Mouse (Mus musculus): ENCODE data around the gene Wsb1.
"Not testable (repeated sequence)": the region's sequence is repeated elsewhere in the genome, so short reads cannot be mapped to it uniquely, and the experiment has no call there.

Gene Wsb1

DNA sequence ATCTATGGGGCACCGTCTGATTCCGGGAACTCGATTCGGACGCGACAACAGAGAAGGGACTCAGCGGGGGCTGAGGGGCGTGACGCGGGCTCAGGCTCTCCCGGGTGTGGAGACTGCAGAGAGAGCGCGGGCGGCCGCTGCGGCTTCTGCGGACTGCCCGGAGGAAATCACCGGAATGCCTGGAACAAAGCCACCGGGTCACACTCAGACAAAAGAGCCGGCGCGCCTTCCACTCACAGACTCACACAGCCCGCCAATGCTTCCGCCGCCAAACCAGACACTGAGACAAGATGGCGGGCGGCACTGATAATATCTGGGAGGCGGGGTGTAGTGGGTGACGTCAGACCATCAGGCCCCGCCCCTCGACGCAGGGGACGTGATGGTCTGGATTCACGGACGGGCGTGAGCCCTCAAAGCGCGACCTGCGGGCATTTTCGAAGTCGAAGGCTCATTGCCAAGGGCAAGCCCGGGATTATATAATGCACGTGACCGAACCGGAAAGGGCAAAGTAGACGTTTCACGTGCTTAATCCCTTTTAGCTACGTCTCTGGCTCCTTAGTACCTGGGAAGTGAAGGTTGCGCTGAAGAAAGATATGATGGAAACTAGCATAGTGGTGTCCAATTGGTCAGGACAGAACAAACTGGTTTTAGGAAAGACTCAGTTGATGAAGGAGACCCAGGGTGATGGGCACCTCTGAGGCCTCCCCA lies at the start of gene Wsb1:
Wsb1 (minus strand) TSS at position 281 of the 708 bp plus-strand sequence.
- DNase-seq (ENCODE audit: low spot score) = peak; percentile 89

DNA sequence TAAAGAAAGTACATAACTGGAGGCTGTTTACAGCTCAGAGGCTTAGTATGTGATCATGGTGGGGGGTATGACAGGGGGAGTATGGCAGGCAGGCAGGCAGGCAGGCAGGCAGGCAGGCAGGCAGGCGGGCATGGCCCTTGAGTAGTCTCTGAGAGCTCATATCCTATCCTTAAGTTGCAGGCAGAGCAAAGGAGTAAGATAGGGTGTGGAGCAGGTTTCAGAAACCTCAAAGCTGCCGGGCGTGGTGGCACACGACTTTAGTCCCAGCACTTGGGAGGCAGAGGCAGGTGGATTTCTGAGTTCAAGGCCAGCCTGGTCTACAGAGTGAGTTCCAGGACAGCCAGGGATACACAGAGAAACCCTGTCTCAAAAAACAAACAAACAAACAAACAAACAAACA lies 49.8 kb upstream of the Wsb1 start:
- not testable (repeated sequence) for DNase-seq (ENCODE audit: low spot score)

DNA sequence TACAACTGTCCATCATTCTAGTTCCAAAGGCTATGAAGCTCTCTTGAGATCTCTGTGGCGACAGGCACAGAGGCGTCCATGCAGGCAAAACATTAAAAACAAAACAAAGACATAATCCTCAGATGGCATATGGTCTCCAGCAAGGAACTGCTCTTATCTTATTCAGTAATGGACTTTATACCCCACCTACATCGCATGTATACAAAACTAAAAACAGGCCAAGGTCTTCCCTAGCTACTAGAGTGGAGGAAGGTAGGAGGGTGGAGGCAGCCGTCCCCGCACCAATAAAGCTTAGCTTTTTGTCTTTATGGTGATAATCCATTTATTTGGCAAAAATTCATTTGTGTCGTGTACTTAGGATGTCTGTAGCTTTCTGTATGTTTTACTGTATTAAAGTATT lies 48.6 kb upstream of the Wsb1 start:
- no peak for DNase-seq (ENCODE audit: low spot score)

DNA sequence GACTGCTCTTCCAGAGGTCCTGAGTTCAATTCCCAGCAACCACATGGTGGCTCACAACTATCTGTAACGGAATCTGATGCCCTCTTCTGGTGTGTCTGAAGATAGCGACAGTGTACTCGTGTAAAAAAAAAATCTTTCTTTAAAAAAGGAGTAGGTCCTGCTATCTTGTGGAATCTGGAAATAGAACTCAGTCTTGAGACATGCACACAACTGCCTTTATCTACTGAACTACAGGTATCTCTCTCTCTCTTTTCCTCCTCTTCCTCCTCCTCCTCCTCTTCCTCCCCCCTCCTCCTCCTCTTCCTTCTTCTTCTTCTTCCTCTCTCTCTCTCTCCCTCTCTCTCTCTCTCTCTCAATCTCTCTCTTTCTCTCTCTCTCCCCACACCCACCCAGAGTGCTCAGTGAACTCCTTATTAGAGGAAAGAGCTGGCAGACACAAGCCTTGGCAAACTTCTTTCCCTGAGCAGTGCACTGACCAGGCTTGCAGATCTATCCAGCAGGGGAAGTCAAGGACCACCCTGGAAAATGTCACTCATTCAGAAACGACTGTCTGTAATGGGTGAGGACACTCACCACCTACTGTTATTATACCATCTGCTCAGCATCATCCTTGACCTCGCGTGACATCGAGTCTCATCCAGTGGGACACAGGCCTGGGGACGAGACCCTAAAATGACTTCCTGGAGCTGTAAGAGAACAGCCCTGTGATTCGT lies 45.4 kb upstream of the Wsb1 start:
- no peak for DNase-seq (ENCODE audit: low spot score)

DNA sequence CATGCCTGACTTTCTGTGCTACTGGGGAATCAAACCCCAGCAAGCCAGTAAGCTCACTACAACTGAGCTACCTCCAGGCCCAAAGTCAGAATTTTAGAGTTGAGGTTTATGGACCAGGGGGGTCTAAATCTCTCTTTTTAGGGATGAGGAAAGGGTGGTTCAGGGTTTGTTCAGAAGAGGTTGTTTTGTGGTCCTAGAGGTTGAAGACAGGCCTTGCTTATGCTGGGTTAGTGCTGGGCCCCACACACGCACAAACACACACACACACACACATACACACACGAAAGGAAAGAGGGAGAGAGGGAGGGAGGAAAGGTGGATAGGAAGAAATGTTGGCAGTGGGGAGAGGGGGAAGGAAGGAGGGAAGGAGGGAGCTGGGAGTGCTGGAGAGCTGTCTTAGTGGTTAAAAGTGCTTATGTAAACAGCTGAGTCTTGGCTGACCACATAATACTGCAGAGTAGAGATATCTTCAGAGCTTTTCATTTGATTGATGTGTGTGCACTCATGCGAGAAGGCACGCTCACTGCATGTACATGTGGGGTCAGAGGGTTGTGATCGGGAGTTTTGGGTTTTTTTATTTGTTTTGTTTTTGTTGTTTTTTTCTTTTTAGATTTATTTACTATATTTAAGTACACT lies 42.5 kb upstream of the Wsb1 start, which contains the start of gene Gm9964:
Gm9964 (minus strand) TSS at position 51 of the 636 bp plus-strand sequence.
- DNase-seq (ENCODE audit: low spot score) = no peak

DNA sequence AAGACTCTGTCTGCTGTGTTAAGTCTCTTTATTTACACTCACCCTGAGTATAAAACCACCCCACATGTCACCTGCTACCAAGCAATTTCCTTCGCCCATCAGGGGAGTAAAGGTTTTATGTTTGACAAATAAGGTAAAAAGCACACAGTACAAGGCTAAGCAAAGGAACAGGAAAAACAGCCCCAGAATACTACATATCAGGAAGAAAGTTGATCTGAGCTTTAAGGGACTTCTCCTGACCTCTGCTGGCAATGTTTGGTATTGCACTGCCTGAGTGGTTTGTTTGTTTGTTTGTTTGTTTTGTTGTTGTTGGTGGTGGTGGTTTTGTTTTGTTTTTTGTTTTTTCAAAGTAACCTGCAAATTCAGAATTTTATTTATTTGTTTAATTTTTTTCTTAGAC lies 41.7 kb upstream of the Wsb1 start:
- DNase-seq (ENCODE audit: low spot score) = peak; percentile 55

DNA sequence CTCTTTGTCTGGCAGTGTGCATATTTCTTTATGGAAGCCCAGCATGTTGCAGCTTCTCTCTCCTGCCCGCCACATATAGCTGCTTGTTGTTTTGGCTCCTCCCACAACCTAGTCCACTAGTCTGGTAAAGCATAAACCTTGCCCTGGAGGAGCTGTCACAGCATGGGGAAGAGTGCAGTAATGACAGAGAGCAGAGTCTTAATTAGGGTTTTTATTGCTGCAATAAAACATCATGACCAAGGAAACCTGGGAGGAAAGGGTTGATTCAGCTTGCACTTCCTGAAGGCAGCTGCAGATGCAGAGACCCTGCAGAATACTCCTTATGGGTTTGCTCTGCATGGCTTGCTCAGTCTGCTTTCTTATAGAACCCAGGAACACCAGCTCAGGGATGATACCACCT lies 39.5 kb upstream of the Wsb1 start:
- no peak for DNase-seq (ENCODE audit: low spot score)

DNA sequence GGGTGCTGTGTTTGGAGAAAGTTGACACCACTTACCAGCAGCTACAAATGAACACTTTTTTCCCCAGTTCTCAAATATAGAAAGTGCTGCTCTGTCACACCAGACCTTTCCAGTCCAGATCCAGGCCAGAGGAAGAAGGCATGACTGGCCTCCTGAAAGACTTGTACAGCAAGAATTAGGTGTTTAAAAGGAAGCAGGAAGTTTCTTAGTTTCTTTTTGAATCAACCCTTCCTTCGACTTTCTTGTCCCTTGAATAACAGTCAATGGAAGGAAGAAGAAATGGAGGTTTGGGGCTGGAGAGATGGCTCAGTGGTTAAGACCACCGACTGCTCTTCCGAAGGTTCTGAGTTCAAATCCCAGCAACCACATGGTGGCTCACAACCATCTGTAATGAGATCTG lies 38.6 kb upstream of the Wsb1 start:
- no peak for DNase-seq (ENCODE audit: low spot score)

DNA sequence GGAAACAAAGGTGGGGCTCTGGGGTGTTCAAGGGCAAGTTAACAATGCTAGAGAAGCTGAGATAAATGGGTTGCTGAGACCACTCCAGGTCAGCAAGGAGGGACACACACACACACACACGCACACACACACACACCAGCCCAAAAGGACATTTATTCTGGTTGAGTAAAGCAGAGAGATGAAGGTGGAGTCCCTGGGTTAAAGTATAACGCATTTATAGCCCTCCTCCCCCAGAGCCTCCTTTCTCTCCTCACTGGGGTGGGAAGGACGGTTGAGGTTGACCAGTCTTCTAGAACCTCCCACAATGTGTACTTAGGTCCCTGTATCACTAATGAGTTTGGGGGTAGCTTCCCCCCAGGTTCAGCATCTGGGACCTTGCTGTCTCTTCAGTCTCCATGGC lies 37.7 kb upstream of the Wsb1 start:
- no peak for DNase-seq (ENCODE audit: low spot score)

DNA sequence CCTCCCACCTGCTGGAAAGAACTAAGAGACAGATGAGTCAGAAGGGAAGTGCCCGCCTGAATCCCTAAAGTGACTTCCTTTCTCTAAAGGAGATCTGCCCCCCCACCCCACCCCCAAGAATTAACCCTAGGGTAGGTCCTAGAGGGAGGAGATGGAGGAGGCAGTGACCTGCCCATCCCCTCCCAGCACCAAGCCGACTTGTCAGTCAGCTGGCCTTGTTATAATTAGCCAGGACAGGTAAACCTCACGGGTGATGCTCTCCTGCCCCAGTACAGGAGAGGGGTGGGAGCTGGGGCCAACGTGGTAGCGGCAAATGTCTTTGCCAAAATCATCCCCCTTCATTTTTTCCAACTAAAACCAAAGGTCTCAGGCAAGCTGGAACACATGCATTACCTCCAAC lies 37.2 kb upstream of the Wsb1 start:
- no peak for DNase-seq (ENCODE audit: low spot score)

DNA sequence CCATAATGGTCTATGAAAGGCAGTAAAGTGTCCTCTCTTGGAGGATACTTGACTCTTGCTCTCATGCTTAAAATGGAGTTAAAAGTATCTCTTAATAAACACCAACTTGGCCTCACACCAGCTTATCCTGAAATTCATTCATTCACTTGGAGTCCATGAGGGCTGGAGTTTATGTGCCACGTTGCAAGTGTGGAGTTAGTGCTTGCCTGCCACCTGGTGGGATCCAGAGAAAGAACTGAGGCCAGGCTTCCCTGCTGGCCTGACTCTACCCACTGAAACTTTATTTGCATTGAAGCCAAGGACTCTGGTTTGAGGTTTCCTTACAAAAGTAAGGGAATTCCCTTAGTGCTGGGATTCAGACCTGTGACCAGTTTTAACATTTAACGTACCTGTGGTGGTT lies 36.0 kb upstream of the Wsb1 start:
- no peak for DNase-seq (ENCODE audit: low spot score)

DNA sequence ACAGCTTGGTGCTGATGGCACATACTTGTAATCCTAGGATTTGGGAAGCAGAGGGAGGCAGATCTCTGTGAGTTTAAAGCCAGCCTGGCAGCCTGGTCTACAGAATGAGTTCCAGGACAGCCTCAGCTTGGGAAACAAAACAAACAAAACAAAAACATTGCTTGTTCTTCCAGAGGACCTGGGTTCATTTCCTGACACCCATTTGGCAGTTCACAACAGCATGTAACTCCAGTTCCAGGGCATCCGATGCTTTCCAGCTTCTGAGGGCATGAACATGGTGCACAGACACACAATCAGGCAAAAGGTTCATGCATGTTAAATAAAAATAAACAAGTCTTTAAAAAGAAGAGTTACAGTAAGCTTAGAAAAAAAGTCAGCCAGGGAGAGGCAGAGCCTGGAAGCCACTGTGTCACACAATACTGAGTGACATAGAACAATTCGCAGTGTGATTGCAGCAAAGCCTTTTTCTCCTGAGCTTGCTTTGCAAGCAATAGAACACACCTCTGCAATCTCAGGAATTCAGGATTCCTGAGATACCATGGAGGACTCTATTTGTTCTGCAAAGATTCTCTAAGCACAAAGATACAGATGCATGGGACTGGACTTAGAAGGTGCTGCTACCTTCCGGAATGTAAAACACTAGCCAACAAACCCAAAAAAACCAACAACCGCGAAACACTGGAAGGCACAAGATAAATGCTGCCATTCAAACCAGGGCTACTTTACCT lies 34.6 kb upstream of the Wsb1 start:
- DNase-seq (ENCODE audit: low spot score) = no peak

DNA sequence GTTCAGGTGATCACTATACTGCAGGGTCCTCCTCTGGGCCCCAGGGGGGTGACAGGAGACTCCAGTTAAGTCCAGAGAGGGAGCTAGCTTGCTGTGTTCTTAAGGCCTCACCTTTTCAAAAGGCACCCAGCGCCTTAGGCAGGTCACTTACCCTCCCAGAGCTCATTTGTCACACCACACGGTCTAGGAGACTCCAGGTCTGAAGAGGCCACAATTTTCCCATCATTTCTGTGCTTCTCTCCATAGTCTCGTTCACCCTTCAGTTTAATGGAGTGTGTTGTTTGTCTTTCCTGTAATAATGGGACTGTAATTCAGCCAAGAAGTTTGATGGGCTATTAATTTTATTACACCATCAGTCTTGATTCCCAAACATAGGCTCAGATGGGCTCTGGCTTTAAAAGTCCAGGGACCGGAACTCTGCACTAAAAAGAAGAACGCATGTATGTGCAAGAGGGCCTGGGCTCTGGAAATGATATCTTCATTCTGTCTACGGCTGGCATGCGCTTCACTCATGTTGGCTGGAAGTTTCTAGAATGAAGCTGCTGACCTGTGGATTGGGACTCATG lies 33.9 kb upstream of the Wsb1 start:
- DNase-seq (ENCODE audit: low spot score) = no peak

DNA sequence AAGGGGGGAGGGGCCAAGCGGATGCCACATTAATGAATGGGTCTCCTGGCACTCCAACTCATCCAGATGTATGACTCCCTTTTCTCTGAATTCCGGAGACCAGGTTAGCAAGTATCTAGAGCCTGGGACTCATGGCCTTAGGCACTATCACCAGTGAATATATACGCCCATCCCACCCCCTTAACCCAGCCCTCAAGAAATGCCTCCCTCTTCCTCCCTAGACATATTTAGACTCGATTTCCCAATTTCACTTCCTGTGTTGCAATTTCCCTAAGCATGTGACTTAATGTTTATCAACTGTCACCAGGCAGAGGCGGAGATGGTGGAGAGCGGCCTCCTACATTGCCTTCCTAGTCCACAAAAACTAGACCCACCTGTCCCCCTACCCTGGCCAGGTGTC lies 33.0 kb upstream of the Wsb1 start:
- DNase-seq (ENCODE audit: low spot score) = no peak

DNA sequence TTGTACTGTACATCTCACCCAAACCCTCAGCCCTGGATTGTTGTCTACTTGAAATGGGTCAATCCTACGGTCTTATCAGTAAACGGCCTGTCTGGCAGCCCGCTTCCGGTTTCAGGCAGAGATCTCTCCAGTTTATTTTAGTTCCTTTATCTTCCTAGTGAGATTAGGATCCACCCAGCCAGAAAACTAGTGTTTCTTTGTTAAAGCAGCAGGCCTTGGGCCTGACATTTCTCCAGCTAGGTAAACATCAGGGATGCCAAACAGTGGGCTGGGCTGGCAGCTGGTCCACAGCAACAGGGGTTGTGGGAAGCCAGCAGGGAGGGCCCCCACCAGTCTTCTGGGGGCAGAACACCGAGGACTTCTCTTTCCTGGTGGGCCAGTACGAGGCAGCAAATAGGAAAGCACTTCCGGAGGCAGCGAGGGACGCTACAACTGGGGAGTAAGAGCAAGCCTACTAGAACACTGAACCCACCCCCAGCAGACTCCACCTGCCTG lies 31.9 kb upstream of the Wsb1 start:
- DNase-seq (ENCODE audit: low spot score) = no peak

DNA sequence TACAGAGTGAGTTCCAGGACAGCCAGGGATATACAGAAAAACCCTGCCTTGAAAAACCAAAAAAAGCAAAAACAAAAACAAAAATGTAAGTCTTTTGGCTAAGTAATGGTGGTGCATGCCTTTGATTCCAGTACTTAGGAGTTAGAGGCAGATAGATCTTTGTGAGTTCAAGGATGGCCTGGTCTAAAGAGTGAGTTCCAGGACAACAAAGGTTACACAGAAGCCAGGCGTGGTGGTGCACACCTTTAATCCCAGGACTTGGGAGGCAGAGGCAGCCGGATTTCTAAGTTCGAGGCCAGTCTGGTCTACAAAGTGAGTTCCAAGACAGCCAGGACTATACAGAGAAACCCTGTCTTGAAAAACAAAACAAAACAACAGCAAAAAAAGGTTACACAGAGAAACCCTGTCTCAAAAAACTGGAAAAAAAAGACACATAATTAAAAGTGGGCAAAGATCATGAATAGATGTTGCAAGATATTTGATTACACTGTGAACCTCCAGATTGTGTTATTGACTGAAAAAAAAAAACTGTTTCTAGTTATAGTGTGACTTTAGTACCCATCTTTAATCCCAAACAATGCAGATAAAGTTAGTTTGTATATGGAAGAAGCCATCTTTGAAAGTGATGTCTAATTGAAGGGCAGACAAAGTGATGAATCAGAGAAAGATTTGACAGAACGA lies 29.0 kb upstream of the Wsb1 start:
- no peak for DNase-seq (ENCODE audit: low spot score)

DNA sequence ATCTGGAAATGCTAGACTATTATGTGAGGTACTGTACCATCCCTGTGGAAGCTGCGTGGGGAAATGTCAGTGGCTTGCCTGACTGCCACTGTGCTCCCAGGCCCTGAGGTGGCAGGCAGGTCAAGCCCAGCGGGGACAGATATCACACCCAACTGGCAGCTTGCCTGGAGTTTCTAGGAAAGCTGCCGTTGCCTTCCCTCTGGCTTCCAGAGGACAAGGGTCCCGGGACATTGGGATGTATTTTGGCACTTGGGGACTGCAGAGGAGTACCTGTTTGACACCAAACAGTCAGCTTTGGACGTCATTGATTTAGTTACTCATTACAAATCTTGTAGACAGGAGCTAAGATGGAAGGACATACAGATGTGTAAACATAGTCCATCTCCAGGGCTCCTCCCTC lies 26.9 kb upstream of the Wsb1 start:
- DNase-seq (ENCODE audit: low spot score) = no peak

DNA sequence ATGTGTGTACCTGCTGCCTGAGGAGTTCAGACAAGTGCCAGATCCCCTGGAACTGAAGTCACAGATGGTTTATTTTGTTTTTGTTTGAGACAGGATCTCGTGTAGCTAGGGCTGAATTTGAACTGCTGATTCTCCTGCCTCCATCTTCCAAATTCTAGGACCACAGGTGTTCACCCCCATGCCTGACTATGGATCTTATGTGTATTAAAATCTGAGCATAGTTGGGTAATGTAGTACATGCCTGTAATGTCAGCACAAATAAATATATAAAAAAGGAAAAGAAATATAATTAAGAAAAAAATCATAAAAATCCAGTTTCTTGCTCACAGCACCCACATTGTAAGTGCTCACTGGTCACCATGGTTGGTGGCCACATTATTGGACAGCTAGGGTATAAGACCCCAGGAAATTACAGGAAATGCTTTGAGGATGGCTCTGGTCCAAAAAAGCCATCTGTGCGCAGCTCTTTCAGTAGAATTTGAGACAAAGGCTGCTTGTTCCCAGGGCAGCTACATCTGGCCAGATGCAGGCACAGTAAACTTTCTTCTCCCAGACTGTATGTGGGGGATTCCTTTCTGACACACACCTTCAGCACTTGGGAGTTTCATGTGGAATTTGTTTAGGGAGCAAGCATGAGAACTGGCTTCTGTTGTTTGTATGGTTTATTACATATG lies 25.4 kb upstream of the Wsb1 start:
- no peak for DNase-seq (ENCODE audit: low spot score)

DNA sequence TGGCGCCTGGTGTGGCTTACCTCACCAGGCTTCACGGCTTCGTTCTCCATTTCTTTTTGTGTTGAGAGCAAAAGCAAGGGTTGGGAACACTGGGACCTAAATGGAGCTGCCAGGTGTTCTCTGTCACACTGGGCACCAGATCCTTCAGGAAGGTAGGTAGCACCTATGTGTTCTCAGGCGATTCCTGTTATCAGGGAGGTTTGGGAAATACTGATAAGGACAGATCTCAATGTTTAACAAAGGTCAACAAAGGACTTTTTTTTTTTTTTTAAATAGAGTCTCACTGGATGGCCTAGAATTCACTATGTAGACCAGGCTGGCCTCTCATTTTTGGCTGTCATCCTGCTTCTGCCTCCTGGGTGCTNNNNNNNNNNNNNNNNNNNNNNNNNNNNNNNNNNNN lies 19.3 kb upstream of the Wsb1 start:
- DNase-seq (ENCODE audit: low spot score) = no peak

DNA sequence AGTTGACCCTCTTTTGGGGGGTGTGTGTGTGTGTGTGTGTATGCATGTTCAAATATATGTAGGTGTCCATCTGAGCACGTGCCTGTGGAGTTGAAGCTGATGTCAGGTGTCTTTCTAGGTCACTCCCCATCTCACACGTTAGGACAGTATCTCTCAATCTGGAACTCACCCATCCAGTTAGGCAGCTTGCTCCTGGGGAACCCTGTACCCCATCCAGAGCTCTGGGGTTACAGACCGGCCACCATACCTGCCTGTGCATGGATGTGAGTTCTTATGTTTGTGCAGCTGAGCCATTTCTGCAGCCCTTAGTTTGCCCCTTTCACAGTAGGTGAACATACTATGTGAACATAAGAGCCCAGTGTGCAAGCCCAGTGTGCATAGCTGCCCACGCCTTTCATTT lies 18.6 kb upstream of the Wsb1 start:
- no peak for DNase-seq (ENCODE audit: low spot score)

DNA sequence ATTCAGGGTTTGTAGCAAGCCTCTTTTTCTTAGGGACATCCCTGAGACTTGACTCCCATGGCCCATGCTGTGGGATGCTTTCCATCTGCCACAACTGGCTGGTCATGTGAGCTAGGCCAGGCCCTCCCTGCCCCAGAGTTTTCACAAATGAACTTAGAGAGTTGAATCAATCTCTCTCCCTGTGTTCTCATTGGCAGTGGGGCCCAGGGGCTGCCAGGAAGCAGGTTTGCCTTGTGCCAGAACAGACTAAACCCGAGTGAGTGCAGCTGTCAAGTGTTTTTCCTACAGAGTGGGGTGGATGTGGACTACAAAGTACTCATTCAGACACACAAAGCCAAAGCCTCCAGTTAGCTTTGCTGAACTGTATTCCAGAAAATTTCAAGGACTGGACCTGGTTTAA lies 12.7 kb upstream of the Wsb1 start:
- no peak for DNase-seq (ENCODE audit: low spot score)
